Mouse (Mus musculus) CH12.LX (cell line): ENCODE data around the gene Fam240b. TPM values are rescaled to one million over a fixed set of nuclear protein-coding genes. Genes with fewer than 3 reads are reported as not detected.

Source experiments
- DNase-seq: peaks from one replicate; pipeline ENCODE4 v3.0.0-alpha.2; 2013; ENCODE audit errors: extremely low read depth
- H3K27ac ChIP-seq: 2 replicates; pipeline ENCODE4 v1.5.1; 2012; ENCODE audit warnings: low read depth, mild to moderate bottlenecking, control low read depth, moderate library complexity; ENCODE audit not compliant: insufficient read depth
- H3K27me3 ChIP-seq: replicated peaks from 2 replicates; pipeline ENCODE3; 2012; ENCODE audit warnings: inconsistent platforms
- H3K36me3 ChIP-seq, 2 experiments: replicated peaks in 1 of 2; 2 replicates each; pipeline versions ENCODE3 to v1.6.1; 2012; ENCODE audit warnings: inconsistent platforms in 1 of 2, low read length in 1 of 2, mild to moderate bottlenecking in 1 of 2, mixed read lengths in 1 of 2, moderate library complexity in 1 of 2; ENCODE audit not compliant: control insufficient read depth in 1 of 2, insufficient read depth in 1 of 2
- H3K4me1 ChIP-seq, 2 experiments: 2 replicates each; pipeline ENCODE4 v1.6.1; 2012; ENCODE audit warnings: inconsistent platforms in 1 of 2, moderate library complexity in 1 of 2; ENCODE audit not compliant: insufficient read depth in 2 of 2, control insufficient read depth in 1 of 2
- H3K4me2 ChIP-seq: 2 replicates; pipeline ENCODE4 v1.6.1; 2012; ENCODE audit warnings: low read depth, mild to moderate bottlenecking, control low read depth; ENCODE audit not compliant: poor library complexity, insufficient read depth, severe bottlenecking
- H3K4me3 ChIP-seq, 3 experiments: fragments of 150-350 bp in 1 of 3; sonication (generic) in 1 of 3; replicated peaks in 1 of 3; 2 replicates each; pipeline versions ENCODE3 to v1.5.1; 2011 to 2012; ENCODE audit warnings: low read depth in 2 of 3, low read length in 2 of 3, mild to moderate bottlenecking in 2 of 3, moderate library complexity in 2 of 3, control low read depth in 1 of 3, improper control_type of control experiment in 1 of 3, inconsistent platforms in 1 of 3, mixed read lengths in 1 of 3; ENCODE audit not compliant: poor library complexity in 1 of 3
- H3K79me2 ChIP-seq: replicated peaks from 2 replicates; pipeline ENCODE4 v1.6.1; 2012; ENCODE audit warnings: mild to moderate bottlenecking, moderate library complexity; ENCODE audit not compliant: control insufficient read depth, poor library complexity, insufficient read depth, severe bottlenecking; ENCODE audit errors: extremely low read depth
- H3K9ac ChIP-seq: 2 replicates; pipeline ENCODE4 v1.6.1; 2012; ENCODE audit warnings: low read depth, mild to moderate bottlenecking, control low read depth, moderate library complexity; ENCODE audit not compliant: insufficient read depth
- H3K9me3 ChIP-seq: replicated peaks from 2 replicates; pipeline ENCODE3; 2012; ENCODE audit warnings: low read length, inconsistent platforms, mixed read lengths
- CHD2 ChIP-seq: IDR thresholded peaks from 2 replicates; pipeline ENCODE4 v1.6.1; 2011; ENCODE audit warnings: low read length, improper control_type of control experiment
- CTCF ChIP-seq, 2 experiments: IDR thresholded peaks in 1 of 2; conservative IDR thresholded peaks in 1 of 2; 2 replicates each; pipeline ENCODE4 v1.5.1; 2011 to 2012; ENCODE audit warnings: low read depth in 2 of 2, low read length in 2 of 2, improper control_type of control experiment in 1 of 2, inconsistent platforms in 1 of 2, mild to moderate bottlenecking in 1 of 2, moderate library complexity in 1 of 2
- E2F4 ChIP-seq: IDR thresholded peaks from 2 replicates; pipeline ENCODE4 v1.6.1; 2011; ENCODE audit warnings: low read depth, low read length, improper control_type of control experiment; ENCODE audit not compliant: insufficient replicate concordance
- ELF1 ChIP-seq: IDR thresholded peaks from 2 replicates; pipeline ENCODE4 v1.6.1; 2014; ENCODE audit warnings: low read depth, mild to moderate bottlenecking, inconsistent platforms, low read length, improper control_type of control experiment
- EP300 ChIP-seq: IDR thresholded peaks from 2 replicates; pipeline ENCODE4 v1.6.1; 2011; ENCODE audit warnings: low read length, improper control_type of control experiment
- ETS1 ChIP-seq: conservative IDR thresholded peaks from 2 replicates; pipeline ENCODE4 v1.6.1; 2012; ENCODE audit warnings: low read depth, mild to moderate bottlenecking, inconsistent platforms, low read length, improper control_type of control experiment, moderate library complexity
- JUN ChIP-seq: IDR thresholded peaks from 2 replicates; pipeline ENCODE4 v1.6.1; 2011; ENCODE audit warnings: low read depth, mild to moderate bottlenecking, low read length, improper control_type of control experiment, moderate library complexity; ENCODE audit not compliant: insufficient read depth
- JUND ChIP-seq: conservative IDR thresholded peaks from 2 replicates; pipeline ENCODE4 v1.6.1; 2011; ENCODE audit warnings: low read depth, low read length, improper control_type of control experiment
- KAT2A ChIP-seq: IDR thresholded peaks from 2 replicates; pipeline ENCODE4 v1.6.1; 2012; ENCODE audit warnings: low read length, improper control_type of control experiment, inconsistent platforms; ENCODE audit not compliant: insufficient replicate concordance
- MAX ChIP-seq: IDR thresholded peaks from 2 replicates; pipeline ENCODE4 v1.6.1; 2011; ENCODE audit warnings: low read length, improper control_type of control experiment
- NELFE ChIP-seq: IDR thresholded peaks from 2 replicates; pipeline ENCODE4 v1.6.1; 2011; ENCODE audit warnings: low read depth, low read length, improper control_type of control experiment
- PAX5 ChIP-seq: IDR thresholded peaks from 2 replicates; pipeline ENCODE4 v1.6.1; 2012; ENCODE audit warnings: low read length, inconsistent platforms, mixed read lengths
- POLR2A ChIP-seq: IDR thresholded peaks from 2 replicates; pipeline ENCODE4 v1.6.1; 2011; ENCODE audit warnings: low read depth, mild to moderate bottlenecking, improper control_type of control experiment, low read length
- POLR2AphosphoS2 ChIP-seq: IDR thresholded peaks from 2 replicates; pipeline ENCODE4 v1.6.1; 2011; ENCODE audit warnings: low read depth, low read length, improper control_type of control experiment
- RAD21 ChIP-seq: IDR thresholded peaks from 2 replicates; pipeline ENCODE4 v1.6.1; 2011; ENCODE audit warnings: low read depth, mild to moderate bottlenecking, low read length, improper control_type of control experiment, moderate library complexity
- RCOR1 ChIP-seq: conservative IDR thresholded peaks from 2 replicates; pipeline ENCODE4 v1.6.1; 2012; ENCODE audit warnings: low read depth, mild to moderate bottlenecking, inconsistent platforms, low read length, improper control_type of control experiment
- SIN3A ChIP-seq: IDR thresholded peaks from 2 replicates; pipeline ENCODE4 v1.6.1; 2012; ENCODE audit warnings: low read length, improper control_type of control experiment, inconsistent platforms
- SMC3 ChIP-seq: IDR thresholded peaks from 2 replicates; pipeline ENCODE4 v1.6.1; 2011; ENCODE audit warnings: low read depth, low read length, improper control_type of control experiment
- TBP ChIP-seq: conservative IDR thresholded peaks from 2 replicates; pipeline ENCODE4 v1.6.1; 2011; ENCODE audit warnings: low read depth, low read length, improper control_type of control experiment
- TCF12 ChIP-seq: IDR thresholded peaks from 2 replicates; pipeline ENCODE4 v1.6.1; 2014; ENCODE audit warnings: low read depth, mild to moderate bottlenecking, inconsistent platforms, low read length, improper control_type of control experiment
- USF2 ChIP-seq: conservative IDR thresholded peaks from 2 replicates; pipeline ENCODE4 v1.6.1; 2011; ENCODE audit warnings: low read depth, low read length, improper control_type of control experiment
- ZC3H11A ChIP-seq: IDR thresholded peaks from 2 replicates; pipeline ENCODE4 v1.6.1; 2012; ENCODE audit warnings: low read depth, mild to moderate bottlenecking, inconsistent platforms, low read length, improper control_type of control experiment
- ZNF384 ChIP-seq: IDR thresholded peaks from 2 replicates; pipeline ENCODE4 v1.6.1; 2012; ENCODE audit warnings: low read depth, low read length, improper control_type of control experiment, inconsistent platforms
- dilution Hi-C: fragments of 300-500 bp; cut with MboI; formaldehyde crosslinking; loops from 2 replicates; pipeline ENCODE4 v1.14.3; 2020; ENCODE audit warnings: low sequenced_read_pairs; ENCODE audit not compliant: extremely low pct_unique_long_range_greater_than_20kb, extremely low pct_ligation_motif_present
- in situ Hi-C: fragments of 300-500 bp; cut with MboI; formaldehyde crosslinking; loops from 3 replicates; pipeline ENCODE4 v1.14.3; 2019; ENCODE audit warnings: low sequenced_read_pairs, low pct_ligation_motif_present, low pct_unique_long_range_greater_than_20kb, mixed read lengths
- polyA plus RNA-seq: library from polyadenylated mRNA; unstranded; fragments of >175 nt; gene quantifications from 2 replicates; pipeline ENCODE4 v1.2.1, GENCODE M21; 2012; ENCODE audit warnings: low read depth; ENCODE audit not compliant: insufficient read length
- total RNA-seq, 2 experiments: library from RNA; depleted of rRNA; stranded (reverse); fragments of 300-350 nt in 1 of 2; fragments of >200 nt in 1 of 2; gene quantifications; 2 replicates each; pipeline ENCODE4 v1.2.3; 2012 to 2014

The Fam240b gene
- total and polyA plus RNA-seq, 3 experiments: not detected

GRCm38 (mm10) chr13:64439471-64439870 is 58.1 kb downstream of the Fam240b start:
- Histone ChIP-seq H3K4me1 (peaks cover 0 to 25% of the 10 kb centered on the region in 2 experiments; a peak in 2 of 4 replicates), H3K4me2 (no peak overlapping the region), H3K36me3 (no peaks in the 10 kb centered on the region), H3K27me3 (peaks cover 2% of the 10 kb centered on the region), H3K9me3 (no peaks in the 10 kb centered on the region), H3K4me3 (no peak overlapping the region), H3K9ac (no peak overlapping the region), H3K79me2 (no peaks in the 10 kb centered on the region), H3K27ac (no peak overlapping the region)
- in situ Hi-C loops (no loop called here), dilution Hi-C loops (no loop called here)
- TF ChIP-seq JUN (no peak), CTCF (conservative IDR thresholded peaks at IDR 0.05 in 1 of 2, IDR thresholded peaks at IDR 0.05 in 1 of 2; ENCODE audit: low read depth in 2 of 2, low read length in 2 of 2) (peak in 1 of 2 experiments; percentile 7; a peak in 1 of 4 replicates)
- no peak for DNase-seq

DNA sequence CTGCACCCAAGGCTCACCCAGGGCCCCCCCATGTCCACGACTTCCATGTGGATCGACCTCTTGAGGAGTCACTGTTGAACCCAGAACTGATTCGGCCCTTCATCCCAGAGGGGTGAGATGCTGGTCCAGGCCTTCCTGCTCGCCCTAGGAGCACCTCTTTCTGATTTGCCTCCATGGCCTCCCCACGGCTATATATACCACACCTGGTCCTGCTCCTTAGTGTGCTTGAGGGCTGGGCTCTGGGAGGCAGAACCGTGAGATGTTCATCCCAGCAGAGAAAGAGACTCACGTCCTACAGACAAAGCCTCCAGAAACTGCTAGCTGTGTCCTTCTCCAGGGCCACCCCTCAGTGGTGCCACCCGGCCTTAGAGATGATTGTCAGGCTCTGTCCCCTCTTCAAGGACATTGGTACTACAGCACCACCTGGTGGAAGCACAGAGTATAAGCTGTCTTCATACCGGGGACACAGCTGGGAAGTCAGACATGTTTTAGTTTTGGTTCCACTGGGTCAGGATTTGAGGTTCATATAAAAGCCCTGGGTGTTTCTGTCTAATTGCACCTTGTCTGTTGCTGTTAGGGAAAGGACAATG is 58.6 kb downstream of the Fam240b start:
- dilution Hi-C loops: no loop called here
- Histone ChIP-seq H3K36me3 (no peaks in the 10 kb centered on the region), H3K4me3 (no peak overlapping the region), H3K4me1 (peaks cover 0 to 25% of the 10 kb centered on the region in 2 experiments; a peak in 2 of 4 replicates), H3K4me2 (no peak overlapping the region), H3K9ac (no peak overlapping the region), H3K27me3 (peaks cover 2% of the 10 kb centered on the region), H3K27ac (no peak overlapping the region), H3K9me3 (no peaks in the 10 kb centered on the region), H3K79me2 (no peaks in the 10 kb centered on the region)
- TF ChIP-seq EP300 (no peak), ELF1 (no peak), E2F4 (no peak), ZNF384 (no peak), SIN3A (no peak), CTCF (conservative IDR thresholded peaks at IDR 0.05 in 1 of 2, IDR thresholded peaks at IDR 0.05 in 1 of 2; ENCODE audit: low read depth in 2 of 2, low read length in 2 of 2) (peak; percentile 68 to 73), NELFE (no peak), SMC3 (peak; percentile 60), KAT2A (no peak), RAD21 (peak; percentile 67)
- in situ Hi-C loops: no loop called here
- DNase-seq: peak; percentile 82

GRCm38 (mm10) chr13:64437801-64438200 is 59.8 kb downstream of the Fam240b start:
- no peak overlapping the region for H3K27ac ChIP-seq
- H3K9me3 ChIP-seq: no peaks in the 10 kb centered on the region
- H3K9ac ChIP-seq: no peak overlapping the region
- no peaks in the 10 kb centered on the region for H3K79me2 ChIP-seq
- no peak for DNase-seq
- H3K27me3 ChIP-seq: peaks cover 2% of the 10 kb centered on the region
- no peak overlapping the region for H3K4me3 ChIP-seq
- TF ChIP-seq TCF12 (no peak), POLR2A (no peak), CTCF (conservative IDR thresholded peaks at IDR 0.05 in 1 of 2, IDR thresholded peaks at IDR 0.05 in 1 of 2; ENCODE audit: low read depth in 2 of 2, low read length in 2 of 2) (no peak), USF2 (no peak), JUND (no peak), POLR2AphosphoS2 (no peak), CHD2 (no peak), PAX5 (no peak), ZC3H11A (no peak), RCOR1 (no peak), TBP (no peak), E2F4 (no peak), JUN (no peak), KAT2A (no peak), MAX (no peak), ETS1 (no peak), RAD21 (no peak), ELF1 (no peak)
- in situ Hi-C loops: no loop called here
- H3K36me3 ChIP-seq: no peaks in the 10 kb centered on the region
- no peak overlapping the region for H3K4me2 ChIP-seq
- dilution Hi-C loops: no loop called here
- H3K4me1 ChIP-seq: peaks cover 0 to 27% of the 10 kb centered on the region in 2 experiments; a peak in 2 of 4 replicates
